Mouse (Mus musculus) bone marrow macrophage, adult 2 months (primary cell): ENCODE measurements at regions not wholly inside any gene's neighbourhood (a gene's known extent, or its start where the extent isn't known, plus 50 kb on each side); places are given as distances from the start of the nearest gene placed in this dataset.

Experiments used
- CTCF ChIP-seq: IDR thresholded peaks from 2 replicates; pipeline ENCODE4 v1.5.1; 2012; ENCODE audit warnings: low read depth, mild to moderate bottlenecking, low read length, moderate library complexity
- POLR2A ChIP-seq: IDR thresholded peaks from 2 replicates; pipeline ENCODE4 v1.6.1; 2012; ENCODE audit warnings: mild to moderate bottlenecking, low read depth, low read length, borderline replicate concordance

- TF ChIP-seq POLR2A (no peak), CTCF (no peak)
Observed at GRCm38 (mm10) chr1:147175350-147175749, 680.8 kb downstream of the Brinp3 start.
